Mouse (Mus musculus) liver, postnatal 0 days (tissue): ENCODE measurements around the gene Capn10.

Source experiments
- CTCF ChIP-seq: sonication (generic); IDR thresholded peaks from 2 replicates; pipeline ENCODE4 v1.5.1; 2016; ENCODE audit warnings: antibody characterized with exemption, low read depth
- EP300 ChIP-seq: IDR thresholded peaks from 2 replicates; pipeline ENCODE4 v1.6.1; 2016; ENCODE audit warnings: antibody characterized with exemption, low read depth, mild to moderate bottlenecking

DNA sequence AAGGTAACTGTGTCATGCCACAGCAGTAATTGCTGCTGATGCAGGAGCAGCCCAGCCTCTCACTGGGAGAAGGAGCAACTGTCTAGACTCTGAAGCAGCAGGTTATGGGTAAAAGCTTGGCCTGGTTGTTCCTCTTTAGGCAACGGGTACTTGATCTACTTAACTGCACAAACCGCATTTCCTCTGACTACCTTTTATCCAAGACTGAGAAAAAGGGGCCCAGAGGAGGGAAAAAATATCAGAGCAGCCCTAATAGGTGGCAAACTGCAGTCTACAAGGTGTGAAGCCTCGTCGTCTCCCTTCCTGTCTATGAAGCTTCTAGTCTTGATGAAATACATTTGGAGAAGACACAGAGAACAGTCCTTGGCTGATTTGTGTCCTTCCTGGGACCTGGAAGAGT is 565 bp upstream of the Capn10 start:
- TF ChIP-seq CTCF (no peak), EP300 (no peak)
